ENCODE assay signal across 12 mouse cellular contexts in the genomic region with DNA sequence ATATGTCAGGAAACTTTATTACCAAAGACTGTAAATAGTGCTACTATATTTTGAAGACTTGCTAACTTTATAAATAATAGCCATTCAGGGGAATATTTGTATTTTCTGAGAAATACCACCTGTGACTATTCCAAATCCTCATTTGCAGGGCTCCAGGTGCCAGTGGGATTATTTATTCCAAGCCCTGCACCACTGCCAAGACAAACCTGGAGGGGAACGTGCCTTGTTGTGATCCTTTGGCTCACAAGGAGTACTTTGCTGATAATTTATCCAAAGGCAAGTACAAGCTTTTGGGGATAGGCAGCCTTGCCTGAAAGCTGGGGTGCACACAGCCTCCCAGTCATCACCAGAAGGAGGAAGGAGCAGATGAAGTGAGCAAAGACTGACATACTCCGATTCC.
"Had no signal": no experiment of that assay in that cellular context is flagged by ENCODE, and none has a peak within 500 bp of the region (broad histone marks: within the 10 kb centered on the region; RNA-seq: fewer than 3 reads in every experiment).

No protein-coding gene starts in this region.

- DNase-seq: gastrocnemius, postnatal 10 days; gastrocnemius, postnatal 25 days; heart, adult 18-20 months; heart, postnatal 10 days; heart, postnatal 4 days; kidney, adult 18-20 months; kidney, adult 8-10 months; kidney, postnatal 14 days; kidney, postnatal 36 days; layer of hippocampus, adult 9-11 months; layer of hippocampus, postnatal 36 days; left cerebral cortex, postnatal 4 days had no signal
